Mouse (Mus musculus): ENCODE measurements at regions not wholly inside any gene's neighbourhood (a gene's known extent, or its start where the extent isn't known, plus 50 kb on each side); places are given as distances from the start of the nearest gene placed in this dataset.
"Not testable (repeated sequence)": the region's sequence is repeated elsewhere in the genome, so short reads cannot be mapped to it uniquely, and the experiment has no call there.

DNA sequence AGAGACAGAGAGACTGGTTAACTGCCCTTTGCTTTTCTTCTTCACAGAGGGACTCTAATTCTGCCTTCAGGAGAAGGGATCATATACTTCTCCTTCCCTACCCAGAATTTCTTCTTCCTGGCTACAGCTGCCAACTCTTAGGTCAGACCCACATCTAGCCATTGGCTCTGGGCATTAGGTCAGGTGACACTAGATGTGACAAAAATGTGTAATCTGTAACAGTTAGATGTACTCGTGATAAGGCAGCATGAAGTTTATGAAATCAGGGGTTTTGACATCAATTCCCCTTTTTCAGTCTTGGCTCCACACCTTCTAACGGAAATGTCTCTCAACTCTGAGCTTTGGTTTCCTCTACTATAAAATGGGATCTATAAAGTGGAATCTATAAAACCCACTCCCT lies 428.4 kb downstream of the Bmper start:
- DNase-seq (ENCODE audit: low read depth, low spot score): no peak

DNA sequence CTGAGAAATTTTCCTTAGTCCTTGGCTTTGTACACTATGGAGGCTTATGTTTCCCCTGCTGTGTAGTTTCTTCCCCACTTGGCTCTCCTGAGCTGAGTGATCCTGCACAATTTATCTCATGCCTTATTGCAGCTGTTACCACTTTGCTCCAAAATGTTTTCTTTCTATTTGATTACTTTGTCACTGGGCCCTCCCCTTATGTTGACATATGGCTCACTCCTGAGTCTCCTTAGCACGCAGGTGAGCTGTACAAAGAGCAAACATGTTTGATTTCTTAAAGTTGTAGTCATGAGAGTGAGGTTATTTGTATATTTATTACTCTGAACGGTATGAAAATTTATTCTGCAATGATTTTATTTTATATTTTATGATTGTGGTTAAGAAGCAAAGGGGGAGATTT lies 430.2 kb downstream of the Bmper start:
- no peak for DNase-seq (ENCODE audit: low read depth, low spot score)

DNA sequence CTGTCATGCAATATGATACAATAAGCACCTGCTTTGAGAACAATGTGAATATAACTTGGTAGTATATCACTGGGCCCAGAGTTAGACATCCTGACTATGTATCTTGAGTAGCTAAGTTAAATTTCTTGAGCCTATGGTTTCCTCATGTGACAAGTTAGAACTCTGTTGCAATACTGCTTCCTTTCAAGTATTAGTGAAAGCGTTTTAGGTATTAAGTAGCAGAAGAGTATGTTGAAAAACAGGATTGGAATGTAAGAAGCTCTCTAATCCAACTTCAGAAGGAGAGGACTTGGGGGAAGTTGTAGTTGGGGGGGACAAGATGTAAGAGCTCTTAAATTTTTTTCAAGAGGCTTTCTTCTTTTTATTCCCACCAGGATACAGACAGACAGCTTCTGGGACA lies 431.9 kb downstream of the Bmper start:
- DNase-seq (ENCODE audit: low read depth, low spot score): no peak

DNA sequence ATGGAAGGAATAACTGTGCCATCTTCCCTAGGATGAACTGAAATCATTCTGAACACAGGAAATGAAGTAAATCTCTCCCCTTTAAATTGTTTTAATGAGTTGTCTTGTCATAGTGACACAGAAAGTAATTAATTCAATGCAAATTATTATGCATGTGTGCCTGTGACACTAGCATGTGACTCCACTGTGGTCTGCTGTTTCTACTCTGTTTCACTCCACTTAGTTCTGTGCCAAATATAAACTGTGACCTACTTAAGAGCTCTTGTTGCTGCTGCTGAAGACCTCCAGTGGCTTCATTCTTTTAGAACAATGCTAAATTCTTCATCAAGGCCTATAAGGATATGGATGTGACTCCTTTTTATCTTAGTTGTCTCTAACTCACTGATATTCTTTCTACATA lies 431.8 kb upstream of the Npsr1 start:
- DNase-seq (ENCODE audit: low read depth, low spot score): no peak

DNA sequence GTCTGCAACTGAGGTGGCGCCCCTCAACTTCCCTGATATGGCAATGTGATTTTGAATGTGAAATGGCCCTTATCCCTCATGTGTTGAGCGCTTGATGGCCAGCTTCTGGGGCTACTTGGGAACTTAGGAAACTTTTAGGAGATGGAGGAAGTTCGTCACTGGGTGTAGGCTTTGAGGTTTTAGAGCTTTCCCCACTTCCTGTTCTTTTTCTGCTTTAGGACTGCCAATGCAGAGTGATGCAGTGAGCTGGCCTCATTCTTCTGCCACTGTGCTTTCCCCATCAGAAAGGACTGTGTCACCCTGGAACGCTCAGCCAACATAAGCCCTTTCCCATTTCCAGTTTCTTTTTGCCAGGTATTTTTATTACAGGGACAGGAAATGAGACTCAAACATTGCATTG lies 428.6 kb upstream of the Npsr1 start:
- no peak for DNase-seq (ENCODE audit: low read depth, low spot score)

DNA sequence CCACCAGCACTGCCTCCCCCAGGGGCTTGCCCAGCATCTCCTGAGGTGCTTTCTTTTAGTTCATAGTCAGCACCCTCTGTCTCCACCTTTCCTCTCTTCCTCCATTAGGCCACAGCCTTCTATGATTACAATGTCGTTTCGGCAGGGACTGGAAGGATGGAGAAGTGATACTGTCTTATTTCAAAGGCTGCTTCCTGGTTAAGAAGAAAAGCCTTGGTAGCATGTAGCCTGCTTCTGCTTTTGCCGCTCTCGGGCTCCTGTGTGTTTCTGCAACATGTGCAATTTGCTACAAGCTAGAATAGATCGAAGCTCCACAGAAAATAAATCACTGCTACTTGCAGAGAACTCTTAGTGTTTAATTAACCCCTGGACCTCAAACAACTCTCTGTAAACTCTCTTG lies 427.2 kb upstream of the Npsr1 start:
- no peak for DNase-seq (ENCODE audit: low read depth, low spot score)

DNA sequence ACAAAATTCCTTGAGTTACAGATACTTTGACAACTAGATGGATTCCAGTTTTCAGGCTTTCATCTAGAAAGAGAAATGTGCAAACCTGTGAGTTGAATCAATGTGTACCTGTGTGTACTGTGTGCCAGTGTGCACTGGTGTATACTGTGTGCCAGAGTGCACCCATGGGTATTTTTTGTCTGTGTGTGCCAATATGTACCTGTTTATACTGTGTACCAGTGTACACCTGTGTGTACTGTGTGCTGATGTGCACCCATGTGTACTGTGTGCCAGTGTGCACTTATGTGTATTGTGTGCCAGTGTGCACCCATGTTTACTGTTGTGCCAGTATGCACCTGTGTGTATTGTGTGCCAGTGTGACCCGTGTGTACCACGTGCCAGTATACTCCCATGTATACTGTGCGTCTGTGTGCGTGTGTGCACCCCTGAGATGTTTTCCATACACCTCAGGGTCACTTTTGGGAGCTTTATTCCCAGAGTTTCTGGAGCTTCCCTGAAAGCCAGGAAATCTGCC lies 424.4 kb upstream of the Npsr1 start:
- DNase-seq (ENCODE audit: low read depth, low spot score): no peak

DNA sequence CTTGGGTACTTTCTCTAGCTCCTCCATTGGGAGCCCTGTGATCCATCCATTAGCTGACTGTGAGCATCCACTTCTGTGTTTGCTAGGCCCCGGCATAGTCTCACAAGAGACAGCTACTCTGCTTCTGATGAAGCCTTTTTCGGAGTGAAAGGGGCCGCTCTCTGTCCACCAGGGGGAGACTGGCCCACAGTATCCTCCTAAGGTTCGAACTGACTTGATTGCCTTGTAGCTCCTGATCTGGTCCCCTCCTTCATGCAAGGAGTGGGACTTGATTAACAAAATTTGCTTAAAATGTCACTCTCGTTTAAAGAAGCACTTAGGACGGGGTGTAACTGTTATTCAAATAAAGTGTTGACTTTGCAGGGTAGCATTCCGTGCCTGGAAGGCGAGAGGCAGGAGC lies 423.0 kb upstream of the Npsr1 start:
- DNase-seq (ENCODE audit: low read depth, low spot score): peak; percentile 16

DNA sequence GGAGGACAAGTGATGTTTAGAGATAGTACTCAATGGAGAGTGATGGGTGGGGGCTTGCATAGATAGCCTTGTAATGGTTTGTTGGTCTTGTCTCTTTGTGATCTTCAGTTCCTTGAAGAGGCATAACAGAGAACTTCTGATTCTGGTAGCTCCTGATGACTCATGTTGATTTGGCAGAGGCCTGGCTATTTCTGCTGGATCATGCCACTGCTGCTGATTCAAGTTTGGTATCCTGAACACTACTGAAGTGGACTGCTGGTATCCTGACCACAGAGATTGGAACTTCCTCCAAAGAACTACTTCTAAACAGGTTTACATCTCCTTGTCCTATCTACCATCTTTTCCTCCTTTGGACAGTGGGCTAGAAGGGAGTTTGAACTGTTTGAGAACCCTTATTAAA lies 408.3 kb upstream of the Npsr1 start:
- no peak for DNase-seq (ENCODE audit: low read depth, low spot score)

DNA sequence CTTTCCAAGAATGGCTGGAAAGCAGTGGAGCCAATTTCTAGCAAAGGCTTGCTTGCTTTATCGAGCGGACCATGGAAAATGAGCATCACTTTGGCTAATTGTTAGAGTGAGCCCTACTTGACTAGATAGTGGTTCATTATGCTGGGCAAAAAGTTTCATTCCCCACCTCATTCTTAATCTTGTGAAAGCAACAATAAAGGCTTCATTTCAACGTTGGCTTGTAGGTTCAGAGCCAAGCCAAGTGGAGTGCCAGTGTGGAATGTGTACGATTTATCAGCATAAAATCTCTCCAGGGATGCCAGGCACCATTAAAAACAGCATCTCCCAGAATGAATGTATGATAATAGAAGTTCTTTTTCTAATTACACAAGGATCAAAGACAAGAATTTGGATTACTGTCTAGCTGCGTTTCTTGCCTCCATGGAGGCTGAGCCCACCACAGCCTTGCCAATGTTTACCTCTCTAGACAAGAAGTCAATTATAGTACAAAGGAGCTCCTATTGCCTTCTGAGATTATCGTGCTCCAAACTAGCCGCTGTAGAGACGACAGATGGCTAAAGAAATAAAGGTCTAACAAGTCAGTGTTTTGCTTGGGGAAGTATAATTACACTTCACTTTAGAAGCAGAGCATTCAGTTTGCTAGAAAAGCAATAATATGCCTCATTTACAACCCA lies 404.9 kb upstream of the Npsr1 start:
- DNase-seq (ENCODE audit: low read depth, low spot score): no peak

DNA sequence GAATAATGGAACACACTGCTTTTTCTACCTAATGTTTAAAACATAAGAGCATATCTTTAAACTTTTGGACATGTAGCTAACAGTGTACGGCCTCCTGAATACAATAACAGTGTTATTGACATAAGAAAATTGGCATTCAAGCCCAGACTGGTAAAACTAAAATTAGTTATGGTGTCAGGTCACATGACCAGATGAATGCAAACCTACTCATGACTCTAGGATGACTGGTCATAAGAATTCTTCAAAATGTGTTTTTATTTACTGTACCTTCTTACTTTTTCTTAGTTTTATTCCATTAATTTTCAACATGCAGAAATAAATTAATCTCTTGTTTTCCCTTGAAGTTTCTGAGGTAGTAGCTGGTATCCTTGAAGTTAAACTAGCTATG lies 404.4 kb upstream of the Npsr1 start:
- no peak for DNase-seq (ENCODE audit: low read depth, low spot score)

DNA sequence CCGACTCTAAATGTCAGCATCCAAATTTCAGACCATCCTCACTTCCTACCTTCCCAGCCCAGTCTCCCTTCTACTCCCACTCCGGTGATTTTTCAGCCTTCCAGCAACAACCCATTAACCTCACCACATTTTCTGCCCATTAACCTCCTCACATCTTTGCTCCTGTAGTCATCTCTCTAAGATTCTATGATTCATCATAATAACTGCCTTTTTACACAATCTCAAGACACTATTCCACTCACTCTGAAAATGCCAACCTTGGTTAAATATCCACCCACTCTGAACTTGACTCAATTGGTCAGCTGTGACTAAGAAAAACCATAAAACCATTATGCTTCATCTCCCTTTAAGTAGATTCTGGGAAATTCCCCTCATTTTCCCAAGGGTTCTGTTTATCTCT lies 403.3 kb upstream of the Npsr1 start:
- DNase-seq (ENCODE audit: low read depth, low spot score): no peak

DNA sequence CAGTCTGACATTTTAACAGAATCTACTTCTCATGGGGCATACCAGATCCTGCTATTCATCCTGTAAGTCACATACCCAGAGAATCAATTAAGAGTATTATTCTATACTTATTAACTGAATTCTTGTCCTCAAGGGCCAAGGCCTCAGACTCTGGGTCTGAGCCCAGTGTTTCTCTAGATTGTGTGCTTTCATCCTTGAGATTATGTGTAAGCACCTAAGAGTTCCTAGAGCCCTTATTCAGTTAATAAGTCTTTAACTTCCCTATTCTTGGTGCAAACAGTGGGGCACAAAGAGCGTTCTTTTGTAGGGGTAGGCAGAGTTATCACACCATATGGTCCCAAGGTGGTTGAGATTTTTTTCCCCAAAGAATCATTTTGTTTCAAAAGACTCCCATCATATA lies 397.2 kb upstream of the Npsr1 start:
- DNase-seq (ENCODE audit: low read depth, low spot score): no peak

DNA sequence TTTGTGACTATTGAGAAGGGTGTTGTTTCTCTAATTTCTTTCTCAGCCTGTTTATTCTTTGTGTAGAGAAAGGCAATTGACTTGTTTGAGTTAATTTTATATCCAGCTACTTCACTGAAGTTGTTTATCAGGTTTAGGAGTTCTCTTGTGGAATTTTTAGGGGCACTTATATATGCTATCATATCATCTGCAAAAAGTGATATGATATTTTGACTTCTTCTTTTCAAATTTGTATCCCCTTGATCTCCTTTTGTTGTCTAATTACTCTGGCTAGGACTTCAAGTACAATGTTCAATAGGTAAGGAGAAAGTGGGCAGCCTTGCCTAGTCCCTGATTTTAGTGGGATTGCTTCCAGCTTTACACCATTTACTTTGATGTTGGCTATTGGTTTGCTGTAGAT lies 380.2 kb upstream of the Npsr1 start:
- DNase-seq (ENCODE audit: low read depth, low spot score): not testable (repeated sequence)

DNA sequence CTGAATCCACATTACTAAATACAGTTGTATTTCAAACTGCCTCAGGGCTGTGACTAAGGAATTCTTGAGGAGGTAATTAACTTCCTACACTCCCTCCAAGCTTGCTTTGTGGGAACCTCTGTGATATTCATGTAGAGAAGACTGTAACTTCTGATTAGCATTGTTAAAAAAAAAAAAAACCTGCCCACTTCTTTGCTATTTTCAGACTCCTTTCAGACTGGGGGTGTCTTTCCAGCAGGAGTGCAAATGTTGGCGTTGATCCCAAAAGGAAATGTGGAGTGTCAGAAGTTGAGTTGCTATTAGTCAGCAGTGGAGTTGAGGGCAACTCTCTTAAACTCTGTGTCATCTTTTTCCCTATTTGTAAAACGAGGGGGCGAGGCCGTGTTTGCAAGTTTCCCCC lies 369.0 kb upstream of the Npsr1 start:
- no peak for DNase-seq (ENCODE audit: low read depth, low spot score)

DNA sequence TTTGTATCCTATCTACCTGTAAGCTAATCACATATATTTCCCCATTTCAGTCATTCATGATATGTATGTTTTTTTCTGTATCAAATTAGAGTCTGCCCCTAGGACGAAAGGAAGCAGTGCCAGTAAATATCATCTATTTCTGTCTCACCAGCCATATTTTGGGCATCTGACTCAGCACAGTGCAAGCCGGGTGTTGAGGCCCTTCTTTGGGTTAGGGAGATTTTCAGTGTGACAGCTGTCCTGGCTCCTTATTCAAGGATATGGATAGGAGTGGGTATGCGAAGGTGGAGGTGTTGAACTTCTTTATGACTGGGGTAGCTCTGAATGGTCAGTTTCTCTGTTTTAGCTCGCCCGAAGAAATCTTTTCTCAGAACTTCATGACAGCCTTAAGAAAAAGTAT lies 345.3 kb upstream of the Npsr1 start:
- no peak for DNase-seq (ENCODE audit: low read depth, low spot score)

DNA sequence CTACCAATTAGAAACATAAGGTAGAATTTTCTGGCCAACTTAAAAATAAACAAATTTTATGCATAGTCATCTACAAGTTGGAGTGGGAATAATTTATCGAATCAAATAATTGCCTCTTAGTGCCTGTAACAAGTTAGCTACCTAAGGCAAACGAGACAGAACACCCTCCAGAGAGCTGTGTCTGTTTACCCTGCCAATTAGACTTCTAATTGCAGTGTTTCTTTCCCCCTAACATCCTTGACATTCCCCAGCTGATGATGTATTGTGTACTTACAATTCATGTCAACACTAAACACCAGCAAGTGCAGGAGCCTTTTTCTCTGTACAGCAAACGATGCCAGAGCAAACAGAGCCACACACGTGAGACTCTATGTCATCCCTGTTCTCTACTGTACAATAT lies 311.1 kb upstream of the Npsr1 start:
- DNase-seq (ENCODE audit: low read depth, low spot score): no peak

All from R1 (cell line).